Mouse (Mus musculus) thymus, adult 2 months (tissue): ENCODE measurements at regions not wholly inside any gene's neighbourhood (a gene's known extent, or its start where the extent isn't known, plus 50 kb on each side); places are given as distances from the start of the nearest gene placed in this dataset.

Experiments used
- CTCF ChIP-seq: fragments of 200-500 bp; IDR thresholded peaks from 2 replicates; pipeline ENCODE4 v1.5.1; 2012; ENCODE audit warnings: mild to moderate bottlenecking, control low read depth, low read length, moderate library complexity, borderline replicate concordance; ENCODE audit not compliant: control insufficient read depth, poor library complexity, insufficient read depth; ENCODE audit errors: extremely low read depth
- POLR2A ChIP-seq: fragments of 200-500 bp; IDR thresholded peaks from 2 replicates; pipeline ENCODE4 v1.6.1; 2012; ENCODE audit warnings: mild to moderate bottlenecking, low read length, control low read depth, moderate library complexity; ENCODE audit not compliant: control insufficient read depth, poor library complexity, insufficient read depth; ENCODE audit errors: extremely low read depth

GRCm38 (mm10) chr8:116241146-116241986, 263.4 kb upstream of the Dynlrb2 start:
- TF ChIP-seq POLR2A = no peak
- no peak for TF ChIP-seq CTCF
